Comparison of ENCODE assay signal across 29 mouse cellular contexts in the genomic region with DNA sequence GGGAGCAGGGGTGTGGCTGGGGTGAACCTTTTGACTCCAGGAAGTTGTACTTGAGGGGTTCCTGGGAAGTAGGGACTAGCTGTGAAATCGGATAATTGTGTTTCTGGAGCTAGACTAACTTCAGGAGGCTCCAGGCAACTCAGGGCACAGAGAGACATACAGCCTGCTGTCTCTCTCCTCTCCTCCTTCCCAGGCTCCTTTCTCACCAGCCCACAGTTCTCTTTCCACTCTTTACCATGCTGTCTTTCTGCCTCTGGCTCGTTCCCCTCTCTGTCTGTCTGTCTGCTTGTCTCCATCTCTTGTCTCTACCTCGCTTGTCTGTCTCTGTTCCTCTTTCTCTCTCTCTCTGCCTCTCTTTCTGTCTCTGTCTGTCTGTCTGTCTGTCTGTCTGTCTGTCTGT.
"Had no signal": no experiment of that assay in that cellular context is flagged by ENCODE, and none has a peak within 500 bp of the region (broad histone marks: within the 10 kb centered on the region; RNA-seq: fewer than 3 reads in every experiment).

No protein-coding gene starts in this region.

- ATAC-seq: liver, embryonic 12.5 days; liver, postnatal 0 days; lung, postnatal 0 days; midbrain, embryonic 13.5 days; midbrain, embryonic 15.5 days; midbrain, embryonic 16.5 days had no signal

- H3K27ac ChIP-seq: limb, embryonic 10.5 days; limb, embryonic 12.5 days; limb, embryonic 13.5 days; limb, embryonic 15.5 days; liver, embryonic 12.5 days; liver, embryonic 13.5 days; liver, embryonic 14.5 days; liver, embryonic 15.5 days; lung, embryonic 15.5 days; macrophage; midbrain, embryonic 10.5 days; midbrain, embryonic 12.5 days; midbrain, embryonic 13.5 days; midbrain, embryonic 15.5 days; neural tube, embryonic 12.5 days had no signal

- DNase-seq: liver; liver, embryonic 13.5 days; liver, postnatal 0 days; lung, adult 18-20 months; lung, adult 2 months; lung, embryonic 14.5 days; lung, postnatal 10 days; lung, postnatal 14 days; lung, postnatal 36 days; lung, postnatal 4 days; midbrain, embryonic 14.5 days had no signal

- H3K4me1 ChIP-seq: limb, embryonic 12.5 days; limb, embryonic 13.5 days; limb, embryonic 15.5 days; liver, embryonic 12.5 days; liver, embryonic 13.5 days; liver, embryonic 15.5 days; lung, embryonic 15.5 days; megakaryocyte, embryonic 14.5 days; midbrain, embryonic 12.5 days; midbrain, embryonic 13.5 days; midbrain, embryonic 15.5 days; neural tube, embryonic 12.5 days had no signal

- H3K4me3 ChIP-seq: limb, embryonic 10.5 days; limb, embryonic 12.5 days; limb, embryonic 13.5 days; limb, embryonic 15.5 days; liver, embryonic 12.5 days; liver, embryonic 13.5 days; liver, embryonic 15.5 days; lung, embryonic 15.5 days; megakaryocyte, embryonic 14.5 days; midbrain, embryonic 10.5 days; midbrain, embryonic 12.5 days; midbrain, embryonic 13.5 days; midbrain, embryonic 15.5 days; myocyte; neural tube, embryonic 12.5 days had no signal
